ENCODE assay signal across 13 mouse cellular contexts in genomic region chr14:121368108-121368705, GRCm38 (mm10). TPM values are rescaled to one million over a fixed set of nuclear protein-coding genes. Genes with fewer than 3 reads are reported as not detected.
DNase-seq lines count a peak whose midpoint lies in the region; ATAC-seq and TF ChIP-seq lines count a peak whose summit lies in the region.
"Had no signal": no experiment of that assay in that cellular context is flagged by ENCODE, and none has a peak within 500 bp of the region (broad histone marks: within the 10 kb centered on the region; RNA-seq: fewer than 3 reads in every experiment).

No protein-coding gene starts in this region.

- TF ChIP-seq EP300 in ES-Bruce4 (IDR thresholded peaks at IDR 0.05; ENCODE audit: insufficient read depth, low read depth, low read length), result no peak
- TF ChIP-seq EP300 in liver, embryonic 14.5 days (IDR thresholded peaks at IDR 0.05; ENCODE audit: low read depth), result no peak

- peaks cover 49% of the 10 kb centered on the region for H3K4me1 ChIP-seq in kidney, postnatal 0 days (replicated peaks; ENCODE audit: insufficient read depth, low read length)
- peaks cover 8% of the 10 kb centered on the region for H3K4me1 ChIP-seq in ES-Bruce4 (ENCODE audit: control insufficient read depth, insufficient read depth, low read length)
- peaks cover 83 to 86% of the 10 kb centered on the region in 2 experiments for H3K4me1 ChIP-seq in liver, embryonic 14.5 days (replicated peaks; ENCODE audit: control insufficient read depth in 2 of 2, insufficient read depth in 2 of 2, low read length in 1 of 2)
- H3K4me1 ChIP-seq in hindbrain, embryonic 14.5 days (replicated peaks; ENCODE audit: control insufficient read depth, insufficient read depth, low read length), result peaks cover 21% of the 10 kb centered on the region

- WGBS in kidney, postnatal 0 days, result 63% methylated on average over 4 of the region's 4 CpGs
- WGBS in liver, embryonic 14.5 days (ENCODE audit: insufficient replicate concordance), result 62% methylated on average over 4 of the region's 4 CpGs
- 77% methylated on average over 4 of the region's 4 CpGs for WGBS in hindbrain, embryonic 14.5 days

- TF ChIP-seq POLR2A in ES-Bruce4 (IDR thresholded peaks at IDR 0.05; ENCODE audit: insufficient read depth, low read length), result no peak

- H3K27ac ChIP-seq in kidney, postnatal 0 days, result peak overlapping the region; percentile 54
- H3K27ac ChIP-seq in ES-Bruce4 (ENCODE audit: insufficient read depth, low read length), result no peak overlapping the region
- H3K27ac ChIP-seq in liver, embryonic 14.5 days, result peak overlapping the region; percentile 83
- no peak overlapping the region for H3K27ac ChIP-seq in hindbrain, embryonic 14.5 days
- H3K27ac ChIP-seq: forebrain, embryonic 10.5 days; hindbrain, embryonic 10.5 days; midbrain, embryonic 13.5 days had no signal

- peaks cover 4% of the 10 kb centered on the region; the same call in 1 of the 2 replicates for H3K36me3 ChIP-seq in kidney, postnatal 0 days (ENCODE audit: insufficient read depth, low read length)
- 0 out of 2 replicates have a peak, but pooled peaks cover 2% of the 10 kb centered on the region for H3K36me3 ChIP-seq in ES-Bruce4 (ENCODE audit: control insufficient read depth, insufficient read depth, low read length, poor library complexity, severe bottlenecking)
- peaks cover 15% of the 10 kb centered on the region for H3K36me3 ChIP-seq in liver, embryonic 14.5 days (replicated peaks; ENCODE audit: control insufficient read depth, insufficient read depth, low read depth)
- H3K36me3 ChIP-seq in hindbrain, embryonic 14.5 days (replicated peaks; ENCODE audit: control insufficient read depth, insufficient read depth), result no peaks in the 10 kb centered on the region

- H3K9ac ChIP-seq in kidney, postnatal 0 days (ENCODE audit: low read depth, low read length), result 0 out of 2 replicates have a peak overlapping the region, but pooled peaks have one; percentile 20
- H3K9ac ChIP-seq in ES-Bruce4 (ENCODE audit: low read depth, poor library complexity, severe bottlenecking), result no peak overlapping the region
- peak overlapping the region; percentile 74 for H3K9ac ChIP-seq in liver, embryonic 14.5 days (replicated peaks)
- H3K9ac ChIP-seq in hindbrain, embryonic 14.5 days, result no peak overlapping the region
- H3K9ac ChIP-seq: midbrain, embryonic 13.5 days had no signal

- ATAC-seq in kidney, postnatal 0 days (replicated peaks; ENCODE audit: low FRiP score, low read depth), result no peak
- peak; percentile 59 for ATAC-seq in erythroblast, adult 5-6 weeks (replicated peaks; ENCODE audit: low FRiP score, poor library complexity, severe bottlenecking)
- ATAC-seq in liver, embryonic 14.5 days (ENCODE audit: insufficient read depth), result no peak
- ATAC-seq in hindbrain, embryonic 14.5 days (ENCODE audit: low FRiP score), result no peak
- ATAC-seq: midbrain, embryonic 13.5 days had no signal

- DNase-seq in kidney, postnatal 0 days (ENCODE audit: low spot score), result no peak
- no peak for DNase-seq in kidney, adult 9 months
- DNase-seq in liver, embryonic 14.5 days (ENCODE audit: low read depth in 3 of 3, low spot score in 3 of 3), result no peak
- DNase-seq in frontal cortex, adult 2 months (ENCODE audit: extremely low spot score in 1 of 2, low spot score in 1 of 2), result no peak
- DNase-seq in hindbrain, embryonic 14.5 days (ENCODE audit: low spot score), result no peak
- DNase-seq: cerebellum, postnatal 25 days; layer of hippocampus, postnatal 36 days; retina, postnatal 1 day had no signal

- no peak overlapping the region for H3K4me3 ChIP-seq in kidney, postnatal 0 days (replicated peaks; ENCODE audit: low read depth, low read length)
- H3K4me3 ChIP-seq in ES-Bruce4 (ENCODE audit: low read depth, low read length), result 0 out of 2 replicates have a peak overlapping the region, but pooled peaks have one; percentile 3
- 0 out of 4 replicates have a peak overlapping the region, but pooled peaks of 1 of the 2 experiments have one; percentile 1 for H3K4me3 ChIP-seq in liver, embryonic 14.5 days (ENCODE audit: insufficient read depth in 1 of 2, low read depth in 2 of 2, low read length in 2 of 2)
- no peak overlapping the region for H3K4me3 ChIP-seq in hindbrain, embryonic 14.5 days (replicated peaks; ENCODE audit: low read length)
- H3K4me3 ChIP-seq: forebrain, embryonic 10.5 days; hindbrain, embryonic 10.5 days; midbrain, embryonic 13.5 days had no signal

- no peaks in the 10 kb centered on the region for H3K27me3 ChIP-seq in kidney, postnatal 0 days (ENCODE audit: insufficient read depth, low read length)
- H3K27me3 ChIP-seq in ES-Bruce4 (ENCODE audit: control insufficient read depth, insufficient read depth, low read length, poor library complexity, severe bottlenecking), result no peaks in the 10 kb centered on the region
- H3K27me3 ChIP-seq in liver, embryonic 14.5 days (ENCODE audit: control insufficient read depth, insufficient read depth, low read length), result no peaks in the 10 kb centered on the region
- no peaks in the 10 kb centered on the region for H3K27me3 ChIP-seq in hindbrain, embryonic 14.5 days (ENCODE audit: control insufficient read depth, insufficient read depth, low read length)
- H3K27me3 ChIP-seq: midbrain, embryonic 13.5 days had no signal

- no peak overlapping the region; the same call in 1 of the 2 replicates for H3K4me2 ChIP-seq in kidney, postnatal 0 days (ENCODE audit: low read length)
- peak overlapping the region; percentile 88 for H3K4me2 ChIP-seq in liver, embryonic 14.5 days (ENCODE audit: low read depth)
- H3K4me2 ChIP-seq in hindbrain, embryonic 14.5 days (replicated peaks), result no peak overlapping the region
- H3K4me2 ChIP-seq: midbrain, embryonic 13.5 days had no signal

- no peak for TF ChIP-seq CTCF in kidney, postnatal 0 days (IDR thresholded peaks at IDR 0.05; ENCODE audit: low read depth)
- no peak for TF ChIP-seq CTCF in ES-Bruce4 (IDR thresholded peaks at IDR 0.05; ENCODE audit: low read depth, low read length)
- no peak for TF ChIP-seq CTCF in liver, embryonic 14.5 days (IDR thresholded peaks at IDR 0.05; ENCODE audit: low read depth)

- no peaks in the 10 kb centered on the region for H3K9me3 ChIP-seq in kidney, postnatal 0 days (replicated peaks; ENCODE audit: low read length)
- no peaks in the 10 kb centered on the region for H3K9me3 ChIP-seq in ES-Bruce4 (replicated peaks; ENCODE audit: control insufficient read depth, insufficient read depth, low read length, poor library complexity, severe bottlenecking)
- no peaks in the 10 kb centered on the region for H3K9me3 ChIP-seq in liver, embryonic 14.5 days (ENCODE audit: control insufficient read depth, low read length)
- H3K9me3 ChIP-seq in hindbrain, embryonic 14.5 days (ENCODE audit: control insufficient read depth, low read length), result no peaks in the 10 kb centered on the region
- H3K9me3 ChIP-seq: hindbrain, embryonic 10.5 days; midbrain, embryonic 13.5 days had no signal

RNA-seq across cellular contexts. Expression of gene Stk24, which starts 11.6 kb away (rescaled TPM):
- 33.2 and 36.6 TPM in 2 replicates for polyA plus RNA-seq in kidney, postnatal 0 days (2015; fragmentation: Nextera tagmentation; extraction: Ambion mirVana)
- 95.4 and 135 TPM in 2 replicates for polyA plus RNA-seq in ES-Bruce4 (2011; ENCODE audit: insufficient read depth, insufficient read length, low read depth, missing spikeins)
- total RNA-seq in erythroblast, adult 5-6 weeks (2015; ENCODE audit: low replicate concordance), result 49.7 and 52.8 TPM in 2 replicates
- total RNA-seq in erythroblast, adult 5-6 weeks (2017; ENCODE audit: low replicate concordance), result 41.9 and 53.8 TPM in 2 replicates
- 16.2 and 22.5 TPM in 2 replicates for polyA plus RNA-seq in liver, embryonic 14.5 days (2012; rRNA removed)
- polyA plus RNA-seq in liver, embryonic 14.5 days (2014; fragmentation: Nextera tagmentation; extraction: Ambion mirVana), result 31.0 and 36.7 TPM in 2 replicates
- polyA plus RNA-seq in frontal cortex, adult 2 months (2012; rRNA removed), result 30.9 and 32.3 TPM in 2 replicates
- 22.5 and 23.1 TPM in 2 replicates for polyA plus RNA-seq in hindbrain, embryonic 14.5 days (2014; fragmentation: Nextera tagmentation; extraction: Ambion mirVana)

Comparison
In these comparisons a context has a peak if more than half of its experiments do, and no peak if none do; other contexts are left out.
1. H3K27ac ChIP-seq: peak in kidney, postnatal 0 days (single experiment) and liver, embryonic 14.5 days (single experiment); none in ES-Bruce4 (single experiment) and hindbrain, embryonic 14.5 days (single experiment).
2. H3K9ac ChIP-seq: peak in kidney, postnatal 0 days (single experiment) and liver, embryonic 14.5 days (single experiment); none in ES-Bruce4 (single experiment) and hindbrain, embryonic 14.5 days (single experiment).